Mouse (Mus musculus) spleen, adult 12 weeks (tissue): Measurements from ENCODE around the gene Gpank1.
"Not testable (repeated sequence)": the region's sequence is repeated elsewhere in the genome, so short reads cannot be mapped to it uniquely, and the experiment has no call there.

Experiments used
- DNase-seq: peaks from one replicate; pipeline ENCODE4 v3.0.0; 2022; ENCODE audit warnings: low spot score

Gene Gpank1

DNA sequence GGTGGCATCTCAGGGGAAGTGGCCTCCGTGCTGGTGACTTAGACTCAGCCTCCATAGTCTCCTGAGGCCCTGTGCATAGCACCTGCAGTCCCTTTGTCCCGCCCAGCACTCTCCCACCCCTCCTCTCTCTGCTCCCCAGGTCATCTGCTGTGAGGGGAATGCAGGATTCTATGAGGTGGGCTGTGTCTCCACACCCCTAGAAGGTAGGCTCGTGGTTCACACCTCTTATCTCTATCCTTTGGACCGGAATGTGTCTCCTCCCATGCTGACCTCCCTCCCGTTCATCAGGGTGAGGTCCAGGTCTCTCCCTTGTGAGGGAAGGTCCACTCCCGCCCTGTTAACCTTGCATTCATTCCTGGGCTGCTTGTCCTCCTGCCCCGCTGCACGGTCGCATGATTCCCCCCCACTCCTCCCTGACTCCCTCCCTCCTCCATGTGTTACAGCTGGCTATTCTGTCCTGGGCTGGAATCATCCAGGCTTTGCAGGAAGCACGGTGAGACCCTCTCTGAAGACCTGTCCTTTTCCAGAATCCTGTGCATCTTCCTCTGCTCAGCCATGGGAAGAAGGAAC, 21.0 kb upstream of the Gpank1 start:
- DNase-seq = no peak

DNA sequence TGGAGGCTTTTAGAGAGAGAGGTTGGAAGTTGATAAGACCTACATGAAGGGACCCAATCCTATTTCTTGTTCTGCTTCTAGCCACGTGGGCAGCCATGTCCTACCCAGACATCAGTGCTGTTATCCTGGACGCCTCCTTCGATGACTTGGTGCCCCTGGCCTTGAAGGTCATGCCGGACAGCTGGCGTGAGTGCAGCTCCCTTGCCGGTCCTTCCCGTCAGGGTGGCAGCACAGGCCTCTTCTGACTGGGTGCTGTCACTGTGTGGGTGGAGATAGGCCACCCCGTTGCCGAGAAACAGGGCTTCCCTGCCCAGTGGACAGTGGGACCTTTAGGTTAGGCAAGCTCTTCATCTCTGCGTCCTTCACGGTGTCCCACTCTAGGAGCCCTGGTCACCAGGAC, 20.1 kb upstream of the Gpank1 start:
- DNase-seq = no peak

DNA sequence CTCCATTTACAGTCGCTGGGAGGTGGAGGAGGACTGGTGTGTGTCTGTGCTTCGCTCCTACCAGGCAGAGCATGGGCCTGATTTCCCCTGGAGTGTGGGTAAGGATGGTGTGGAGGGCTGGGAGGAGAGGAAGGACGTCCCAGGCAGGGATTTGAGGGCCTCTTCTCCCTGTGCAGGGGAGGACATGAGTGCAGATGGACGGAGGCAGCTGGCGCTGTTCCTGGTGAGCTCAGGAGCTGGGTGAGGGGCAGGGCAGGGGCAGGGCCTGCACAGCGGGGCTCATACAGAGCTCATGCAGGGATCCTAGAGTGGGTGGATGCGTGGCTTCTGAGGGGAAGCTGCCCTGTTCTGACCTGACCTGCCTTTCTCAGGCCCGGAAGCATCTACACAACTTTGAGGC, 19.0 kb upstream of the Gpank1 start:
- no peak for DNase-seq

DNA sequence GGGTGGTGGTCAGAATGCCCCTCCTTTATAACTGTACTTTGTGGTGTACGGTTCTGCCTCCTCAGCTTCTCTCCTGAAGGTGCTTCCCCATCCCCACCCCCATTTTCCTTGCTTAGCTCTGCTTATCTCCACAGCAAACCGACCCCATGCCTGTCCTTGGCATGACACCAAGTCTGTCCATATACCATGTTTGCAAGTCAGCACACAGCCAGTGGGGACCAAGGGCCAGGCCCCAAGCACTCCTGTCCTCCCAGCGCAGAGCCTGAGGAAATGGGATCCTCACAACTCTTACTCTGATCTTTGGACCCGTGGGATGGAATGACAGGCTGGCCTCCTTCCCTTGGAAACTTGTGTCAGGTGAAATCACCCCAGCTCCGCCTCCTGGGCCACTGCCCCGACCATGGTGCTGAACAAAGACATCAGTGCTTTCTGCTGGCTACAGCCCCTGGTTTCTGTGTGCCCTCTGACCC, 18.0 kb upstream of the Gpank1 start:
- no peak for DNase-seq

DNA sequence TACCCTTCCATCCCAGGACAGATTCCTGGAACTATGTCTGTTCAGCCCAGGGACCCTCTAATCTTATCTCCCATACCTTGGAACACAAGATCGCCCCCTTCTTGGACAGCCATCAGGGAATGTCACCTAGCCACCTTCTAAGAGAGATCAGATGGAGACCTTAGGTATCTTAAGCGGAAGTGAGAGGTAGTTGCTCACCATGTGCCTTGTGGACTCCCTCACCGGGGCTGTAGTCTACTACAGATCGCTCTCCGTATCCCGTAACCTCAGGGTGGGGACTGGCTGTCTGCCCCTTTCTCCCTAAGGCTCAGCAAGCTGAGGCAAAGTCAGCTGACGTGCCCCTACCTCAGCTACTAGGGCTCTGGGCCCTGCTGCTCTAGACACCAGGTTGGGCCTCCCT, 17.2 kb upstream of the Gpank1 start:
- DNase-seq = no peak

GRCm38 (mm10) chr17:35104754-35105153, 16.5 kb upstream of the Gpank1 start:
- peak; percentile 42 for DNase-seq

GRCm38 (mm10) chr17:35105740-35106389, 15.4 kb upstream of the Gpank1 start:
- DNase-seq = no peak

- DNase-seq = no peak
These were observed 14.7 kb upstream of the Gpank1 start for GRCm38 (mm10) chr17:35106522-35106921.

- no peak for DNase-seq
These were observed 13.2 kb upstream of the Gpank1 start, which contains the start of gene Ly6g5c for GRCm38 (mm10) chr17:35108097-35108496. TSS of gene Ly6g5c (plus strand) at chr17:35108279.

DNA sequence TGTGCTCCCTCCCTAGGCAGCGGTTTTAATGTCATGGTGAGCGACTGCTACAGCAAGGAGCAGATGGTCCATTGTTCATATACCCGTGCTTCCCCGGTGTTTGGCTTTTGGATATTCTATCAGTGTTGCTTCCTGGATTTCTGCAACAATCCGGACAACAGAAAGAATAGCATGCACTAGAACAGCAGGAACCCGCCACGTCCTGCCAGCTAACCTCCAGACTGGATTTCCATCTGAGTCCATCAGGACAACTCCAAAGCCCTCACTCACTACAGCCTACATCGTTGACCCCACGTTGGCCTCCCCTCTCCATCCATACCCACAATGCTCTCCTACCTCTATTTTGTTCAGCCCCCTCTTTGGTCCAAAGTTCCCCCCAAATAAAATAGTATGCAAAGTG, 9.5 kb upstream of the Gpank1 start:
- DNase-seq = no peak

DNA sequence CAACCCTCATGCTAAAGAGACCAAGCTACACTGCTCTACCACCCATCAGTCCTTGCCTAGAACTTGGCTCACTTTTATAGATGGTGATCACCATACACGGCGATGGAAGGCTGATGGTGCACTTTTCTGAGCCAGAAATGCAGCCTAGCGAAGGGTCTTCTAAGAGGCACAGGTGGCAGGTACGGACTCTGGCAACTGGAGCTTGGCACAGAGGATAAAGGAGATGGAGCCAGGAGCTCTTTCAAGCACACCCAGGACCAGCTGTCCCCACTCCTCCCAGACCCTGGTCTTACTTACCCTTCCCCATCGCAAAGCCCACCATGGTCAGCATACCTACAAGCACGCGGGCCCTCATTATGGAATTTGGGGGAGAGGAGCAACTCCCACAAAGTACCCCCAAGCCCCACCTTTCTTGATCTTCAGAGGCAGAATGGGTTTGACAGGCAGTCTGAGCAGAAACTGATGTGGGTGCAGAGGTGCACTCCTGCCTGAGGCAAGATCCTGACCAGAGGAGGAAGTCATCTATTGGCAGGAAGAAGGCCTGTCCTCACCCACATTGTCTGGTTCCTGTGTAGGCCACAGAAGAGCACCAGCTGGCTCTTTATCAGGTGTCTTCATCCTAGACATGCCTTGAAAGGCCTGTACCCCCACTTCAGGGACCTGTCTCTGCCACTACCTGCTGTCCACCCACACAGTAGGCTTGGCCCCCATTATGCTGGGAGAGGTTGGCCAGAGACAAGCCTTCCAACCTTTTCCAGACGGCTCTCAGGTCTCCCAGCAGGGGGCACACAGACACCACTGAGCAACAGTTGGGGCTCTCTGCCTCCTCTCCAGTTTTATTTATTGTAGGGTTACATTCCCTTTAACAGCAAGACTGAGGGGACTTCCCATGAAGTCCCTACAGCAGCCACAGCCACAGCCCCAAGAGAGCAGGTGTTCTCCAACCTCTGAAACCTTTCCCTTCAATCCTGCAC, 5.9 kb upstream of the Gpank1 start, which contains the start of gene Ly6g5b:
Gene Ly6g5b, minus strand, starts transcription at position 383 of the 974 bp plus-strand sequence.
- no peak for DNase-seq

GRCm38 (mm10) chr17:35120745-35121142, 511 bp upstream of the Gpank1 start:
- DNase-seq = no peak

- no peak for DNase-seq
These were observed 632 bp downstream of the Gpank1 start, which contains the start of gene Csnk2b for GRCm38 (mm10) chr17:35121871-35122303. TSS of gene Csnk2b (minus strand) at chr17:35122053.

GRCm38 (mm10) chr17:35123287-35123686, 2.0 kb downstream of the Gpank1 start:
- DNase-seq = not testable (repeated sequence)

- DNase-seq = not testable (repeated sequence)
These were observed 3.1 kb downstream of the Gpank1 start for GRCm38 (mm10) chr17:35124261-35124896.

- DNase-seq = no peak
These were observed 3.8 kb downstream of the Gpank1 start for GRCm38 (mm10) chr17:35125081-35125480.

DNA sequence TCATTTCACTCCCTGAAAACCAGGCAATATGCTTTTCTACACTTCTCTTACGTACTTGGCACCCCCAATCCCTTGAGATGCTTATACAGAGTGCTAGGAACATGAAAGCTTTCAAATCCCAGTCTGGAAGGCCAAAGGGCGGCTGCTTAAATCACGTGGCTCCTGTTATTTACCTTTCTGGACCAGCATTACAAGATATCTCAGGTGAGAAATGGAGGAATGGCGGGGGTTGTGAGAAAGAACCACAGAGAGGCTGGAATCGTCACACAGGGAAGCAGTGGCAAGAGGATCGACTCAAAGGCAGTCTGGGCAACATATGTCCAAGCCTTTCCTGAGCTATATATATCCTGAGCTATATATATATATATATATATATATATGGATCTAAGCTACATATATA, 4.3 kb downstream of the Gpank1 start:
- DNase-seq = no peak

- DNase-seq = peak; percentile 61
These were observed 5.0 kb downstream of the Gpank1 start, which contains the start of gene D17H6S53E for GRCm38 (mm10) chr17:35126206-35126611. TSS of gene D17H6S53E (plus strand) at chr17:35126373.

- DNase-seq = no peak
These were observed 5.8 kb downstream of the Gpank1 start for GRCm38 (mm10) chr17:35127017-35127416.

- no peak for DNase-seq
These were observed 7.7 kb downstream of the Gpank1 start for GRCm38 (mm10) chr17:35128996-35129395.

DNA sequence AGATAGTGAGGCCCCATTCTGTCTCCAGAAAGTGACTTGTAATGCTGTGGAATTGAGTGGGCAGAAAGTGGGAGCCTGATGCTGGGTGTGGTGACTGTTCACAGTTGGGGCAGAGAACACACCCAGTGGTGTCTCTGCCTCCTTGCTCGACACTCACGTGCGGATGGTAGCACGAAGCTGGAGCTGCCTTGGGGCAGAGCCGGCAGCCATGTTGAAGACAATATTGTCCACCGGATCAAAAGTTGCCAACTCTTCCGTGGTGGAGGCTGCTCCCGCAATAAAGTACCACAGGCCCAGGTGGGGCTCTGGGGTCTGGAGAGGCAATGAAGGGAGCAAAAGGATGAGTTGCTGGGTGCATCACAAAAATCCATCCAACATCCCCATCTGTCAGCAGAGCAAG, 9.8 kb downstream of the Gpank1 start:
- no peak for DNase-seq
